Mouse (Mus musculus): ENCODE measurements at regions not wholly inside any gene's neighbourhood (a gene's known extent, or its start where the extent isn't known, plus 50 kb on each side); places are given as distances from the start of the nearest gene placed in this dataset.

DNA sequence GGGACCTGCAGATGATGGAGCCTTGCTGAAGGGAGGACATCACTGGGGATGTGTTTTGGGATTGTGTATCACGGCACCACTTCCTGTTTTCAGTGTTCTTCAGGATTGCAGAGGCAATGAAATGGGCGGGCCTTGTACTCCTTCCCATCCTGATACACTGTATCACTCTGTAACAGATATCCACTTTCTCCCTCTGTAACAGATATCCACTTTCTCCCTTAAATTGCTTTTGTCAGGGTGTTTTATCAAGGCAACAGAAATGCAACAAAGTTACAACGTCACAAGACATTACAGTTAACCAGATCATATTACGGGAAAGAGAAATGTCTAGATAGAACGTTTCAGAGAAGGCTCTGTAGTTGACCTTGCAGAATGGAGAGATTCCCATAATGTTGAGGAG is 114.5 kb upstream of the Egr2 start:
- TF ChIP-seq CTCF (IDR thresholded peaks at IDR 0.05): no peak
- no peak for TF ChIP-seq EP300 (IDR thresholded peaks at IDR 0.05)
